Mouse (Mus musculus) forebrain, embryonic 11.5 days (tissue): ENCODE data around the gene Arhgef38. TPM values are rescaled to one million over a fixed set of nuclear protein-coding genes. Genes with fewer than 3 reads are reported as not detected.

ENCODE experiments used
- ATAC-seq: fragments of 200-750 bp; cut with Nextera tagmentation; replicated peaks from 2 replicates; pipeline ENCODE4 v1.8.0; 2017; ENCODE audit warnings: moderate TSS enrichment; ENCODE audit not compliant: low FRiP score
- DNase-seq: peaks from one replicate; pipeline ENCODE4 v3.0.0-alpha.2; 2017; ENCODE audit warnings: low spot score
- H3K27ac ChIP-seq: fragments of 300-500 bp; sonication (generic); 2 replicates; pipeline ENCODE4 v1.5.1; 2014; ENCODE audit warnings: low read depth, low read length
- H3K27me3 ChIP-seq: fragments of 300-500 bp; sonication (generic); 2 replicates; pipeline ENCODE4 v1.6.1; 2014; ENCODE audit warnings: mild to moderate bottlenecking, low read length, mixed read lengths; ENCODE audit not compliant: control insufficient read depth, insufficient read depth
- H3K36me3 ChIP-seq: fragments of 300-500 bp; sonication (generic); 2 replicates; pipeline ENCODE4 v1.6.1; 2014; ENCODE audit warnings: mild to moderate bottlenecking, low read length, moderate library complexity, mixed read lengths; ENCODE audit not compliant: control insufficient read depth, insufficient read depth
- H3K4me1 ChIP-seq: fragments of 300-500 bp; sonication (generic); replicated peaks from 2 replicates; pipeline ENCODE4 v1.6.1; 2014; ENCODE audit warnings: low read length, mixed read lengths; ENCODE audit not compliant: control insufficient read depth, insufficient read depth
- H3K4me2 ChIP-seq: fragments of 300-500 bp; sonication (generic); 2 replicates; pipeline ENCODE4 v1.6.1; 2014; ENCODE audit warnings: low read depth, mild to moderate bottlenecking, low read length, moderate library complexity, mixed read lengths; ENCODE audit not compliant: severe bottlenecking
- H3K4me3 ChIP-seq: fragments of 300-500 bp; sonication (generic); 2 replicates; pipeline ENCODE4 v1.5.1; 2014; ENCODE audit warnings: low read depth, low read length
- H3K9ac ChIP-seq: fragments of 300-500 bp; sonication (generic); 2 replicates; pipeline ENCODE4 v1.6.1; 2014; ENCODE audit warnings: low read length
- H3K9me3 ChIP-seq: fragments of 300-500 bp; sonication (generic); 2 replicates; pipeline ENCODE4 v1.6.1; 2016; ENCODE audit warnings: low read length, mixed read lengths; ENCODE audit not compliant: control insufficient read depth
- WGBS: fragments of 180-500 bp; shearing (Covaris S2); extraction: QIAGEN DNeasy Blood & Tissue Kit; methylation state at CpG from one replicate; pipeline ENCODE4 v1.1.7; 2014; 5-methylcytosine and 5-hydroxymethylcytosine counted together
- polyA plus RNA-seq: library from polyadenylated mRNA; unstranded; fragments of >200 nt; fragmentation: Nextera tagmentation; extraction: Ambion mirVana; gene quantifications from 2 replicates; pipeline ENCODE4 v1.2.1, GENCODE M21; 2014

Arhgef38 gene
- polyA plus RNA-seq, 1 experiment from 2014 or later = not detected

DNA sequence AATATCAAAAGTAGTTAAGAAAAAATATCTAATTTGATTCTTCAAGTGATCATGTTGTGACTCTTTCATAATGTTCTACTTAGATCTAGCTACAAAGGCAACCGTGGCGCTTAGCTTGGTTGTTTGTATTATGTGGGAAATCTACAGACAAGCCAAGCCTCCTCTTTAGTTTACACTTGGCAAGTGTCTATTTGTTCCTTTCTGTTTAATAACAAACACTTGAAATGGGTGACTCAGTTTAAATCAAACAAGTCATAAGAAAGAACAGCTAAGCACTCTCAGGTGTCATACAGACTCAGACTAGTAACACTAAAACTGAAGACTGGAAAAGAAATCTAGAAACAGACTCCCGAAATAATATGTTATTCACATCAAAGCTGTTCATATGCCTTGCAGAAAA, 47.2 kb downstream of the Arhgef38 start:
- no peaks in the 10 kb centered on the region for H3K4me1 ChIP-seq
- 88% methylated on average over 3 of the region's 3 CpGs for WGBS
- ATAC-seq (no peak), DNase-seq (no peak)
- H3K27me3 ChIP-seq = no peaks in the 10 kb centered on the region
- no peaks in the 10 kb centered on the region for H3K36me3 ChIP-seq
- no peaks in the 10 kb centered on the region for H3K9me3 ChIP-seq
- H3K4me2 ChIP-seq = no peak overlapping the region
- no peak overlapping the region for H3K4me3 ChIP-seq
- H3K27ac ChIP-seq = no peak overlapping the region
- no peak overlapping the region for H3K9ac ChIP-seq

DNA sequence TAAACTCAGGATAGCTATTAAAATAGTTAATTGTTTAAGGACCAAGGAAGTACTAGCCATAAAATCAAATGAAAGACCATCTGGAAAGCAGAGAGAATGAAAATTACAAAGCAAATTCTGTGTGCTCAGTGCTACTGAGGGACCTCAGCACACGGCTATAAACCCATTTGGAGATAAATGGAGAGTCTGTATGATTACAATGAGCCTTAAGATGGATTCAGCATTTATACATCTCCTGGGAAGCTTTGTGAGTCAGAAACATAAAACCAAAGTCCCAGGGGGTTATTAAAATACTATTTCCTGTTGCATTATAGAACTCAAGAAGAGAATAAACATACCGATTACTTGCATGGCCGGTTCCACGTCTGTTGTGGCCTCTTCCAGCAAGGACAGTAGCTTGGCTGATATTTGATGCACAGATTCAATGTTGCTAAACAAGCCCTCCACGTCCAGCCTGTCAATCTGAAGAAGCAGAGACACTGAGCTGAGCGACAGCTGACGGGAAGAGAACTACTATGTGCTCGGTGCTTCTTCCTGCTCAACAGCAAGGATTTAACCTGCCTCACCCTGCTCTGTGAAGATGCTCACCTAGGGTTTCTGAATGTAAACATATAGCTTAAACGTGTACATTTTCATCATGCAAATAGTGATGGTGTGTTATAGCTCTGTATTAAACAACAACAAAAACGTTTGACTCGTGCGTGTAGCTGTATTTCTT, 58.6 kb downstream of the Arhgef38 start:
- Histone ChIP-seq H3K36me3 (no peaks in the 10 kb centered on the region), H3K4me1 (no peaks in the 10 kb centered on the region), H3K27ac (no peak overlapping the region), H3K9ac (no peak overlapping the region), H3K9me3 (no peaks in the 10 kb centered on the region), H3K4me2 (no peak overlapping the region), H3K27me3 (no peaks in the 10 kb centered on the region), H3K4me3 (no peak overlapping the region)
- DNase-seq = no peak
- ATAC-seq = no peak
- WGBS = 81% methylated on average over 12 of the region's 12 CpGs

DNA sequence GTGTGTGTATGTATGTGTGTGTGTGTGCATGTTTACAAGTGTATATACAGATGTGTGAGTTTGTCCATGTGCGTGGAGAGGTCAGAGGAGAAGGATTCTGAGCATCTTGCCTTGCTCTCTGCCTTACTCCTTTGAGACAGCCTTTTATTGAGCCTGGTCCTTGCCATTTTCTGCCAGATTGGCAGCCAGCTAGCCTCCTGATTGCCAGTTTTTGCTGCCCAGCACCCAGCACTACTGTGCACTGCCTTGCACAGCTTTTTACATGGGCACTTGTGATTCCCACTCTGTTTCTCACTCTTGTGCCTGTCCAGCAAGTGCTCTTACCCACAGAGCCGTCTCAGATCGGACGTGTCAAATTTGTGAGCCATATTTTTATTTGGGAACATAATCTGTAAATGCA, 62.5 kb downstream of the Arhgef38 start:
- Histone ChIP-seq H3K27ac (no peak overlapping the region), H3K4me3 (no peak overlapping the region), H3K9me3 (no peaks in the 10 kb centered on the region), H3K4me1 (no peaks in the 10 kb centered on the region), H3K9ac (no peak overlapping the region), H3K27me3 (no peaks in the 10 kb centered on the region), H3K36me3 (no peaks in the 10 kb centered on the region), H3K4me2 (no peak overlapping the region)
- no peak for DNase-seq
- whole genome bisulfite sequencing = 91% methylated on average over 4 of the region's 4 CpGs
- no peak for ATAC-seq

DNA sequence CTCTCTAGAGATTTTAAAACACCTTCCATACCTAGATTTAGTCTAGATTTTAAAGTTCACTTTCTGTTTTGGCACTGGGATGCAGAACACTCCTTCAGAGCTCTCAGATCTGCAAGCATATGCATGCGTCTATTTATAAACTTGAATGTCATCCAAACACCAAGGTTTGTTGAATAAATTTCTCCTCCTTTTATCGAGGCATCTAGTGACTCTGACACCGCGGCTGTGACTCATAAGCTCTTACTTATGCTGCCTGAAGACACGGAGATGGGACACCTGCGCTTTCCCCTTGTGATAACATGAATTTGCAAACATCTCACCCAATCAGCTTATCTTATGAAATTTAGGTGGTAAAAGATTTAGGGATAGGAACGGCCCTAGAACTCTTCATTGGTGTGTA, 65.0 kb downstream of the Arhgef38 start:
- no peak overlapping the region for H3K4me3 ChIP-seq
- H3K9me3 ChIP-seq = no peaks in the 10 kb centered on the region
- H3K4me2 ChIP-seq = no peak overlapping the region
- no peaks in the 10 kb centered on the region for H3K4me1 ChIP-seq
- no peaks in the 10 kb centered on the region for H3K36me3 ChIP-seq
- DNase-seq = no peak
- WGBS = 90% methylated on average over 7 of the region's 7 CpGs
- ATAC-seq = no peak
- H3K27ac ChIP-seq = no peak overlapping the region
- no peaks in the 10 kb centered on the region for H3K27me3 ChIP-seq
- no peak overlapping the region for H3K9ac ChIP-seq

DNA sequence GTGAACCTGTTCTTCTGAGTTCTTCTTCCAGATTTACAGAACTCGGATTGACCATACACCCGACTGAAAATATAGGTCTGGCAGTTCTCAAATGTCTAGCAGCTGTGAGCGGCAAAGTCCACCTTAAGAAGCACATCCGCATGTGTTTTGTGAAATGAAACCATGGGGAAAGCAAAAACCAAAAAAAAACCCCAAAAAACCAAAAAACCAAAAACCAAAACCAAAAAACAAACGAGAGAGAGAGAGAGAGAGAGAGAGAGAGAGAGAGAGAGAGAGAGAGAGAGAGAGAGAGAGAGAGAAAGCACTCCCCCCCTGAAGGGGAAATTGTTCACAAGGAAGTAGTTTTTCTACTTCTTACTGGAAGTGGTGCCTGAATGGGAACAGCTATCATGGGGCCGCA, 67.2 kb downstream of the Arhgef38 start:
- Histone ChIP-seq H3K27me3 (no peaks in the 10 kb centered on the region), H3K4me1 (no peaks in the 10 kb centered on the region), H3K9ac (no peak overlapping the region), H3K4me3 (no peak overlapping the region), H3K27ac (no peak overlapping the region), H3K4me2 (no peak overlapping the region), H3K36me3 (no peaks in the 10 kb centered on the region), H3K9me3 (no peaks in the 10 kb centered on the region)
- ATAC-seq = no peak
- no peak for DNase-seq
- 87% methylated on average over 6 of the region's 6 CpGs for WGBS

DNA sequence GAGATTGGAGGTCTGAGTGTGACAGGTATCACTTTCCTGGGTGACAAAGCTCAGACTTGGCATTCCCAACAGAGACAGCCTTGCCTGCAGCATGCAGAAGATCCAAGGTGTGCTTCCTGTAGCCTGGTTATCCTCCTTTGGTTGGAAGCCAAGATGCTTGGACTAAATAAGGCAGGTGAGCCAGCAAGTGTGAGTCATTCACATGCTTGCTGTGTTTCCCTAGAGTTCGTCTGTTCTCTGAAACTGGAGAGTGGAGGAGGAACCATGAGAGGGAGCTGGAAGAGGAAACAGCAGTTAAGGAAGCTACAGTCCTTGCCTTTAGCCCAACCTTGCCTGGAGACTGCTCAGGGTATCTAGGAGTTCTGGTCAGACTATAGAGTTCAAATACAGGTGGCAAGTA, 69.6 kb downstream of the Arhgef38 start:
- DNase-seq (no peak), ATAC-seq (no peak)
- Histone ChIP-seq H3K9me3 (no peaks in the 10 kb centered on the region), H3K4me1 (no peaks in the 10 kb centered on the region), H3K36me3 (no peaks in the 10 kb centered on the region), H3K4me2 (no peak overlapping the region), H3K4me3 (no peak overlapping the region), H3K27me3 (no peaks in the 10 kb centered on the region), H3K27ac (no peak overlapping the region), H3K9ac (no peak overlapping the region)
- WGBS = 59% methylated on average over 1 of the region's 1 CpGs

DNA sequence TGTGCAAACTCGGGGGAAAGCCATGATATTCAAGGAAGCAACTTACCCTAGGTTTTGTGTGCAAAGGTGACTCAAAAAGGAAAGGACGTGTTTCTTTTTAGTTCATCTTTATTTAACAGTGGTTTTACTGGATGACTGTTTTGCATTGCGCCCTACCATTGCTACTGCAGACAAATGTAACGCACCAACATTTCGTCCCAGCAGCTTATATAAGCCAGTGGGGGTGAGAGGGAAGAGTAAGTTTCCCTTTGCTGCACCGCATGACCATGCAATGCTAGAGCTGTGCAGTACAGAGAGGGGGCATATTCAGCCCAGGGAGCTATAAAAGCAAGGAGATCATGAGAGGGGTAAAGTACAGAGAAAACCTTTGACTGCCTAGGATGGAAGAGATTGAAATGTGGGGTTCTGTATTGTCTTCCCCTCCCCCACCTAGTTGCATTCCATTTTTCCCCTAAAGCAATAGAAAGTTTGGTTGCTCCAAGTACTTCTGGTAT, 70.8 kb downstream of the Arhgef38 start:
- Histone ChIP-seq H3K9me3 (no peaks in the 10 kb centered on the region), H3K9ac (no peak overlapping the region), H3K4me3 (no peak overlapping the region), H3K36me3 (no peaks in the 10 kb centered on the region), H3K4me2 (no peak overlapping the region), H3K27ac (no peak overlapping the region), H3K27me3 (no peaks in the 10 kb centered on the region), H3K4me1 (no peaks in the 10 kb centered on the region)
- 87% methylated on average over 6 of the region's 6 CpGs for WGBS
- DNase-seq = no peak
- no peak for ATAC-seq

DNA sequence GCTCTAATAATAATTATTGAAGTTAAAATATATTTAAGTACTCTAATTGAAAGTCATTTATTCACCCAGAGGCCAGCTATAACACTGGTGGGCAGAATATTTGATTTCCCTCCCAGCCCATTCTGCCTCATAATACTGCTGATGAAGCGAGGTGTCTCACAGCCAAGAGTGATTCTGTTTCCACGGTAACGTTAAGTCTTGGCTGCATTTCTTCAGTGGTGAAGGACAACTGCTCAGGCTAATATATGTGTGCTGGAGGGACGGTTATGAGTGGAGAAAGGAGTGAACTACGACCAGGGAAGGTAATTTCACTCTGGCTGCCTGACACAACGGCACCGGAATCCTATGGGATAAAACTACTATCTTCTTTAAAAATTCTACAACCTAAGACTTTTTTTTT, 71.6 kb downstream of the Arhgef38 start:
- peak; percentile 60 for ATAC-seq
- DNase-seq = no peak
- H3K27ac ChIP-seq = no peak overlapping the region

DNA sequence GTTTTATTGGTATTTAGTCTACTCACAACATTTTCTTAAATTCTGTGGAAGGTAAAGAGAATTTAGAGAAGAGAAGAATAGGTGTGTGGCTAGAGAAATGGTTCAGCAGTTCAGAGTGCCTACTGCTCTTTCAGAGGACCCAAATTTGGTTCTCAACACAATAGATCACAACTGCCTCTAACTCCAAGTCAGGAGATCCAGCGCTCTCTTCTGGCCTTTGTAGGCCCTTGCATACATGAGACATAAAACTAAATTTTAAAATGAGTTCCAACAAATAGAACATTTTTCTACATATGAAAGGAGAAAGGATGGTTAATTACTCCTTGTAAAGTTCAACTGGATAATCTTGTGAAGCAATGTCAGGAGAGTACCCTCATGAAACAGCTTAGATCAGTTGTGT, 73.3 kb downstream of the Arhgef38 start:
- H3K4me3 ChIP-seq = no peak overlapping the region
- H3K27me3 ChIP-seq = no peaks in the 10 kb centered on the region
- no peak overlapping the region for H3K4me2 ChIP-seq
- no peaks in the 10 kb centered on the region for H3K9me3 ChIP-seq
- H3K4me1 ChIP-seq = no peaks in the 10 kb centered on the region
- no peak for ATAC-seq
- DNase-seq = no peak
- H3K27ac ChIP-seq = no peak overlapping the region
- no peak overlapping the region for H3K9ac ChIP-seq
- WGBS = 86% methylated on average over 1 of the region's 1 CpGs
- H3K36me3 ChIP-seq = no peaks in the 10 kb centered on the region

More for the DNA sequence above, 71.6 kb downstream of the Arhgef38 start:
- Histone ChIP-seq H3K9ac (no peak overlapping the region), H3K4me3 (no peak overlapping the region), H3K4me1 (no peaks in the 10 kb centered on the region), H3K36me3 (no peaks in the 10 kb centered on the region), H3K27me3 (no peaks in the 10 kb centered on the region), H3K4me2 (no peak overlapping the region), H3K9me3 (no peaks in the 10 kb centered on the region)
- 74% methylated on average over 7 of the region's 7 CpGs for WGBS
